Mouse (Mus musculus) heart, embryonic 13.5 days (tissue): ENCODE data around the gene Iqschfp. TPM values are rescaled to one million over a fixed set of nuclear protein-coding genes. Genes with fewer than 3 reads are reported as not detected.

Source experiments
- ATAC-seq: fragments of 200-750 bp; cut with Nextera tagmentation; 2 replicates; pipeline ENCODE4 v1.8.0; 2017; ENCODE audit warnings: moderate TSS enrichment; ENCODE audit not compliant: insufficient number of reproducible peaks, low FRiP score, low TSS enrichment; ENCODE audit errors: extremely low read depth
- H3K27ac ChIP-seq: fragments of 300-500 bp; sonication (generic); replicated peaks from 2 replicates; pipeline ENCODE4 v1.5.1; 2015; ENCODE audit warnings: moderate library complexity, mild to moderate bottlenecking, inconsistent platforms
- H3K27me3 ChIP-seq: fragments of 300-500 bp; sonication (generic); replicated peaks from 2 replicates; pipeline ENCODE4 v1.6.1; 2015; ENCODE audit warnings: mild to moderate bottlenecking, inconsistent platforms
- H3K36me3 ChIP-seq: fragments of 300-500 bp; sonication (generic); 2 replicates; pipeline ENCODE4 v1.6.1; 2015; ENCODE audit warnings: mild to moderate bottlenecking, inconsistent platforms
- H3K4me1 ChIP-seq: fragments of 300-500 bp; sonication (generic); 2 replicates; pipeline ENCODE4 v1.6.1; 2015; ENCODE audit warnings: inconsistent platforms
- H3K4me2 ChIP-seq: fragments of 300-500 bp; sonication (generic); 2 replicates; pipeline ENCODE4 v1.6.1; 2015; ENCODE audit warnings: inconsistent platforms, mild to moderate bottlenecking, moderate library complexity
- H3K4me3 ChIP-seq: fragments of 300-500 bp; sonication (generic); 2 replicates; pipeline ENCODE4 v1.5.1; 2015; ENCODE audit warnings: moderate library complexity, mild to moderate bottlenecking, inconsistent platforms
- H3K9ac ChIP-seq: fragments of 300-500 bp; sonication (generic); 2 replicates; pipeline ENCODE4 v1.6.1; 2015; ENCODE audit warnings: inconsistent platforms, mild to moderate bottlenecking, moderate library complexity
- H3K9me3 ChIP-seq: fragments of 300-500 bp; sonication (generic); 2 replicates; pipeline ENCODE4 v1.6.1; 2016; ENCODE audit warnings: inconsistent platforms
- WGBS: fragments of 180-500 bp; shearing (Covaris S2); methylation state at CpG from one replicate; pipeline ENCODE4 v1.1.7; 2015; ENCODE audit warnings: mixed read lengths; 5-methylcytosine and 5-hydroxymethylcytosine counted together
- polyA plus RNA-seq: library from polyadenylated mRNA; unstranded; fragments of >200 nt; fragmentation: Nextera tagmentation; extraction: Ambion mirVana; gene quantifications from 2 replicates; pipeline ENCODE4 v1.2.1, GENCODE M21; 2015

Iqschfp gene
- polyA plus RNA-seq, 1 experiment from 2014 or later: not detected

DNA sequence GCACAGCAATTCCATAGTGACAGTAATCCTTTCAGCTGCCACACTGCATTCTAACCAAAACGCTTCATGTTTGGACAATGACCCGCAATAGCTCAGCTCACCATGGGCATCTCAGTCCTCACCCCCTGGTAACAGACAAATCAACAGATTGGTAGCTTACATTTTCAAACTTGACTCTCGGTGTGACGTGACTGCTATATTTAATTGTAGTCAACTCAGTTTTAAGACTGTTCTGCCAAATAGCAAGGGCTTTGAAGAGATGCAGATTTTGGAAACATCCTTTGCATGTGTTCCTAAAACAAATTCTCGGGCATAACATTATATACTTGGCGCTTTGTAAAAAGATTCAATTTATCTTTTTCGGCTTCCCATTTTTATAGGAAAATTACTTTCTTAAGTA, 404.7 kb downstream of the Iqschfp start:
- H3K4me1 ChIP-seq: no peaks in the 10 kb centered on the region
- 85% methylated on average over 7 of the region's 7 CpGs for WGBS
- H3K9ac ChIP-seq: no peak overlapping the region

DNA sequence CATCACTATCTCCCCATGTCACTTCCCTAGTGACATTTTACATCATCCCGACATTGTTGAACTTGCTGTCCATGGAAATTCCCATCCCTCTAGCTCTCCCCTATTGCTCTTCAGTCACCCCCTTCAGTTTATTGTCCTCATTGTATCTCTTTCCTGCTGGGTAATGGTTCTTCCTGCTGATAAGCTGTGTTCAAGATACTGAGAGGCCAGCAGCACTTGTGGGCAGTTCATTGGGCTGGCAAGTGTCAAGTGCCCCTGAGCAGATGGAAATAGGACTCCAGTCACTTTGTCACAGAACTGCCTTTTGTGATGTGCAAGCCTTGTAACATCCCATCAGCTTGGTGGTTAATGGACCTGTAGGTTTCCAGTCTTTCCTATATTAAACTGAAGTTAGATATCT, 413.6 kb downstream of the Iqschfp start:
- H3K27me3 ChIP-seq: no peaks in the 10 kb centered on the region
- no peaks in the 10 kb centered on the region for H3K9me3 ChIP-seq
- peaks cover 6% of the 10 kb centered on the region; the same call in 1 of the 2 replicates for H3K4me1 ChIP-seq
- no peak overlapping the region for H3K27ac ChIP-seq
- 0% methylated on average over 1 of the region's 1 CpGs for whole genome bisulfite sequencing
- no peak overlapping the region for H3K4me3 ChIP-seq
- H3K4me2 ChIP-seq: no peak overlapping the region
- no peak overlapping the region for H3K9ac ChIP-seq
- ATAC-seq: no peak
- no peaks in the 10 kb centered on the region for H3K36me3 ChIP-seq

More for the DNA sequence above, 404.7 kb downstream of the Iqschfp start:
- Histone ChIP-seq H3K9me3 (no peaks in the 10 kb centered on the region), H3K4me2 (no peak overlapping the region), H3K4me3 (no peak overlapping the region), H3K27me3 (no peaks in the 10 kb centered on the region), H3K36me3 (no peaks in the 10 kb centered on the region), H3K27ac (no peak overlapping the region)
- ATAC-seq: no peak

DNA sequence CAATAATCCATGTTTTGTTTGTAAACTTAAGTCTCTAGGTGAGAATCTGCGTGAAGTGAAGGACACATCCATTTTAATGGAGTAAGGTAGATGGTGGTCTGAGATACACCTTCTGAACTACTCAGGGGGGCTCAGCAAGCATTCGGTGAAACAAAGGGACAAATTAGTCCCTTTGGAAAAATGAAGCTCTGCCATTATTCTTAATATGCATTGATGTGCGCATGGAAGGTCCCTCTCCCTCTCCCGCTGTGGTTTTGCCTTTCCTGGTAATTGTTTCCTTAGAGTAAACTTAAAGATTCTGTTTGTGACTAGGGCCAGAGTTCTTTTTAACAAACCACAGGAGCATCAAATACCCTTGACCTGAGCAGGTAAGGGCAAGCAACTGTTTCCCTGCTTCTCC, 414.7 kb downstream of the Iqschfp start:
- H3K4me3 ChIP-seq: no peak overlapping the region
- no peaks in the 10 kb centered on the region for H3K27me3 ChIP-seq
- no peak overlapping the region for H3K27ac ChIP-seq
- H3K9me3 ChIP-seq: no peaks in the 10 kb centered on the region
- H3K9ac ChIP-seq: no peak overlapping the region
- ATAC-seq: no peak
- 67% methylated on average over 4 of the region's 4 CpGs for WGBS
- H3K4me1 ChIP-seq: peaks cover 6% of the 10 kb centered on the region; the same call in 1 of the 2 replicates
- H3K36me3 ChIP-seq: no peaks in the 10 kb centered on the region
- no peak overlapping the region for H3K4me2 ChIP-seq

DNA sequence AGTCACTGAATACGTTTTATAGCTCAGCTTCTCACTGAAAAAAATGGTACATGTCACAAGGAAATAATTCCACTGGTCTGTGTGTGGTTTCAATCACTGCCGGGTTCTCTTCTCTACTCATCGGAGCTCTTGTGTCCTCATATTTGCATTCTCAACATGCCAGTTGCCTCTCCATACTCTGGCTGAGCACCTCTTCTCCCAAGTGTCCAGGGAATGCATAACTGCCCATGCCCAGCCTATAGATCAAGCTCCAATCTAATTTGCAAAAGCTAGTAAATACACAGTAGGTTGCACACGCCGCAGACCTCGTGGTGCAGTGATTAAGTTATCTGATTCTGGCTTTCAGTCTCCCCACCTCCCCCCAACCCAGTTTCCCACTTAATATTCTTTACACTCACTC, 433.5 kb downstream of the Iqschfp start:
- Histone ChIP-seq H3K4me1 (no peaks in the 10 kb centered on the region), H3K27ac (no peak overlapping the region), H3K4me2 (no peak overlapping the region), H3K36me3 (no peaks in the 10 kb centered on the region), H3K9me3 (no peaks in the 10 kb centered on the region), H3K4me3 (no peak overlapping the region), H3K9ac (no peak overlapping the region), H3K27me3 (no peaks in the 10 kb centered on the region)
- ATAC-seq: no peak
- WGBS: 62% methylated on average over 6 of the region's 6 CpGs

DNA sequence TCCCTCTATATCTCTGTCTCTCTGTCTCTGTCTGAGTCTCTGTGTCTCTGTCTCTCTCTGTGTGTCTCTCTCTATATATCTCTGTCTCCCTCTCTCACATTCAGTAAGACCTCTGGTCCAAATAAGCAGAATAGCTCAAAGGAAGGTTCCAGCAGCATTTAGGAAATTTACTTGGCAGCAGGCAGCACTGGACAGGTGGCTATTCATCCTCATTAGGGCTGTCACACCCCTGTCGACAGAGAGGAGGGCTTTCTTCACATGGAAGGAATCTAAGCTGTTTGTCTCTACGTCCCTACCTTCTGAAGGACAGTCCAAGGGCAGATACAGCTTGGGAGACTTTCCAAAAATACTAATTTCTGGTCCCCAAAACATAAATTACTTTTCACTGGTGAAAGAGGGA, 440.5 kb downstream of the Iqschfp start:
- Histone ChIP-seq H3K36me3 (no peaks in the 10 kb centered on the region), H3K27ac (no peak overlapping the region), H3K4me1 (no peaks in the 10 kb centered on the region), H3K4me3 (no peak overlapping the region), H3K4me2 (no peak overlapping the region), H3K27me3 (no peaks in the 10 kb centered on the region), H3K9me3 (no peaks in the 10 kb centered on the region), H3K9ac (no peak overlapping the region)
- ATAC-seq: no peak
- 41% methylated on average over 2 of the region's 2 CpGs for WGBS

DNA sequence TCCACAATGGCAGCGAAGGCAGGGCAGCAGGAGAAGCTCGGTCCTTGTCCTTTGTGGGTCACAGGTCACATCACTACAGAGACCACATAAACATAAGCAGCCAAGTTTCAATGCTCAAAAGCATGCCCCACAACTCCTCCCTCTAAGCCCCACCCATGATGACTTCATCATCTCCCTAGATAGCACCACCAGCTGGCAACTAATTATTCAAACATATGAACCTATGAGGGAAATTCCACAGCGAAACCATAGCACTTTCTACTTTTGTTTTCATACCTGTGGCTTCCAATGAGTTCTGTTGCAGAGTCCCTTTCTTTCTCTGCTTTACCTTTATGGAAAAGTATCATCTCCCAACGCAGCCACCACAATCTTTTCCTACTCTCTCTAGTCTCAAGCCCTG, 443.5 kb downstream of the Iqschfp start:
- WGBS: 83% methylated on average over 4 of the region's 4 CpGs
- Histone ChIP-seq H3K27ac (no peak overlapping the region), H3K9me3 (no peaks in the 10 kb centered on the region), H3K36me3 (no peaks in the 10 kb centered on the region), H3K4me2 (no peak overlapping the region), H3K27me3 (no peaks in the 10 kb centered on the region), H3K4me3 (no peak overlapping the region), H3K9ac (no peak overlapping the region), H3K4me1 (no peaks in the 10 kb centered on the region)
- ATAC-seq: no peak

DNA sequence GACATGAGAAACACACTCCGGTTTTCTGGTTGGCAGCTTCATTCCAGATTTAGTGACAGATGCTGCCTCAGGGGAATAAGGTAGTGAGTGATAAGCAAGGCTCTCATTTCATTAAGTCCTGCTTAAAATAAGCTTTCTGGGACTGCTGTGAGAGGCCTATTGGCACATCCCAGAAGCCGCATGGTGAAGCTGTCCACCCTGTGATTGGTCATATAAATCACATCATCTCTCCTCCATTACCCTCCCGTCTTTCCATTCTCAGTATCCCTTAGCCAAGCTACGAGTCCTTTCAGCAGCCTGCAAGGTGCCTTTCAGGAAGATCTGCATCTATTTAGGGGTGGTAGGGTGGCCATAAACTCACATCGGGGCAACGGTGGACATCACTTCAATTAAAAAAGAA, 458.6 kb downstream of the Iqschfp start:
- 72% methylated on average over 6 of the region's 6 CpGs for WGBS
- no peak for ATAC-seq

DNA sequence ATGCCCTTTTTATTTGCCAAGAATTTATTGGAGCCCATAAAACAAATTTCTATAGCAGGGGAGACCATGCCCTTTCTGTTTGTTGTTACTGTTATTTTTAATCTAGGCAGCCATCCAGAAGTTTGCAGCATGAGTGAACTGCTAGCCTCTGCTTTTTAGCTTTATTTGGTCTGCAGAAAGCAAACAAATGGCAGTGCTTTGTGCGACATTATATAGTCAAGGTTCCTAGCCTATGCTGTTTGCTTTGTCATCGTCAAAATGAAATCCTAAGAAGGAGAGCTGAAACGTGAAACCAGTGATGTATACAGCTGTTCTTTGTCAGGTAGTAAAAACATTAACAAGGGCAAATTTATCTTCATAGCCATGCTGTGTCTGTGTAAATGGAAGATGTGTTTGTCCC, 459.4 kb downstream of the Iqschfp start:
- H3K9me3 ChIP-seq: no peaks in the 10 kb centered on the region; the same call in 1 of the 2 replicates
- ATAC-seq: no peak
- no peaks in the 10 kb centered on the region for H3K36me3 ChIP-seq
- 50% methylated on average over 3 of the region's 3 CpGs for WGBS
- no peaks in the 10 kb centered on the region for H3K4me1 ChIP-seq
- H3K27ac ChIP-seq: no peak overlapping the region
- H3K9ac ChIP-seq: no peak overlapping the region
- H3K4me2 ChIP-seq: no peak overlapping the region
- H3K27me3 ChIP-seq: no peaks in the 10 kb centered on the region
- no peak overlapping the region for H3K4me3 ChIP-seq

More for the DNA sequence above, 458.6 kb downstream of the Iqschfp start:
- no peaks in the 10 kb centered on the region for H3K36me3 ChIP-seq
- no peaks in the 10 kb centered on the region for H3K4me1 ChIP-seq
- no peak overlapping the region for H3K27ac ChIP-seq
- H3K9me3 ChIP-seq: no peaks in the 10 kb centered on the region; the same call in 1 of the 2 replicates
- no peak overlapping the region for H3K4me3 ChIP-seq
- no peaks in the 10 kb centered on the region for H3K27me3 ChIP-seq
- H3K4me2 ChIP-seq: no peak overlapping the region
- H3K9ac ChIP-seq: no peak overlapping the region

DNA sequence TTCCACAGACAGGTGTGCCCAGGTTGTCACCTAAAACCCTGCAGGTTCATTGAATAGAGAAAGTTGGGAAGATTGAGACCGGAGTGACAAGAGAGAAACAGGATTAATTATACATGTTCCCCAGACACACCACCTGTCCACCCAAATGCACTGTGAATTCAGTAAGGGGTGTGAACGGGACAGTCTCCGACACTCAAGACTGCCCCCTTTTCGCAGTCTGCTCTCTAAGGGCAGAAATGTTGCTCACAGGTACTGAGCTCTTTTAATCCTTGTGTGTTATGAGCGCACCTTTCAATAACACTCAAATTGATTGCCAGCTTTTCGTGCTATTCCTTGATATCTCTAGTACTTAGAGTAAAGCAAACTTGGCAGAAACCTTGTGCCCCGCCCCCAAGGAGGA, 460.9 kb downstream of the Iqschfp start:
- WGBS: 79% methylated on average over 7 of the region's 7 CpGs
- no peak overlapping the region for H3K27ac ChIP-seq

DNA sequence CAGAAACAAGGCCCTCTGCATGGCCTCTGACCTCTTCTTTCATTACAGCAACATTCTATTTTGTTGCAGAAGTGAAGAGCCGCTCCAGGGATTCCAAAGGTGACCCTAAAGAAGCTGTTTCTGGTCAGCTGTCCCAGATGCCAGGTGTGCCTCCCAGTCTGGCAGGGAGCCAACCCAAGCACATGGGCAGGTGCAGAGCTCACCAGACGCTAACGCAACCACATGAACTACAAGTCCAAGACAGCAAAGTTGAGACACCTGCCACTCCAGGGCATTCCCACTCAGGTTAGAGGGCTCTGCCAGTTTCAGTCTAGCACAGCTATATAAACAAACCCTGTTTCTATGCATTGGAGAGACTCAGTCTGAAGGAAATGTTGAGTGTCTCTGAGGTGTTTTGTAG, 461.5 kb downstream of the Iqschfp start:
- 76% methylated on average over 3 of the region's 3 CpGs for WGBS
- ATAC-seq: no peak
- Histone ChIP-seq H3K27ac (no peak overlapping the region), H3K4me2 (no peak overlapping the region), H3K36me3 (no peaks in the 10 kb centered on the region), H3K4me3 (no peak overlapping the region), H3K9me3 (no peaks in the 10 kb centered on the region; the same call in 1 of the 2 replicates), H3K4me1 (no peaks in the 10 kb centered on the region), H3K9ac (no peak overlapping the region), H3K27me3 (no peaks in the 10 kb centered on the region)

More for the DNA sequence above, 460.9 kb downstream of the Iqschfp start:
- Histone ChIP-seq H3K4me2 (no peak overlapping the region), H3K9me3 (no peaks in the 10 kb centered on the region; the same call in 1 of the 2 replicates), H3K36me3 (no peaks in the 10 kb centered on the region), H3K4me3 (no peak overlapping the region), H3K4me1 (no peaks in the 10 kb centered on the region), H3K9ac (no peak overlapping the region), H3K27me3 (no peaks in the 10 kb centered on the region)
- no peak for ATAC-seq

DNA sequence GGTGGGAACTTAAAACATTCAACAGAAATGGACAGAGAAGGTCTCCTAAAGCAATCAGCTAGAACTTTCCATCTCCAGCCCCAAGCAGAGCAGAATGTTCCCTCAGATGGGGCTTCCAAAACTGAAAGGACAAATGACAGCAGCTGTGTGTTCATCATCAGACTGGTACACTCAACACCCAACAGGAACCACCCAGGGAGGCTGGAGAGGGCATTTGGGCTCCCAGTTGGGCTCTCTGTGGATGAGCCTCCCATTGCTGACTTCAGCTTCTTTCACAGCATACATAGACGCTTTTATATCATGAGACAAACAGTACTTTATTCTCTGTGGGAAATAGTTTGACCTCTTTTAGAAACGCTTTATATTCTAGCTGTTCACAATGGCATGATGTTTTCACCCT, 464.5 kb downstream of the Iqschfp start:
- no peak overlapping the region for H3K27ac ChIP-seq
- H3K9ac ChIP-seq: no peak overlapping the region
- no peak for ATAC-seq
- H3K27me3 ChIP-seq: no peaks in the 10 kb centered on the region
- no peaks in the 10 kb centered on the region; the same call in 1 of the 2 replicates for H3K9me3 ChIP-seq
- no peaks in the 10 kb centered on the region for H3K4me1 ChIP-seq
- no peaks in the 10 kb centered on the region for H3K36me3 ChIP-seq
- 75% methylated on average over 2 of the region's 2 CpGs for WGBS
- no peak overlapping the region for H3K4me2 ChIP-seq
- H3K4me3 ChIP-seq: no peak overlapping the region

DNA sequence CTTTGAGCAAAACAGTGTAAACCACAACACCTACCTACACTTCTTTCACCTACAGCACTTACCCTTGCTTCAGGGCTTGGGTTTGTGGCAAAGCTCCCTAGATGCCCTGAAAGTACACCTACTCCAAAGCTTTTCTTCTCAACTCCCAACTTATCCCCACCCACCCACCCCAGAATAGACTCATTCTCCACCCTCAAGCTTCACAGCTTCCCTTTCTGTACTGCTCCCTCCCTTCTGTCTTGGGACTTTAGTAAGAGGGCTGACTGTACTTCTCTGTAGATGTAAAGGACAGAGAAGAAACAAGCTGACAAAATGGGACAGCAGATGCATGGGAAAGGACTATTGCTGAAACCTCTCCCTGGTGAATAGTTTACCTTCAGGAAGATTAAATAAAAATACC, 476.0 kb downstream of the Iqschfp start:
- no peaks in the 10 kb centered on the region for H3K9me3 ChIP-seq
- no peaks in the 10 kb centered on the region for H3K4me1 ChIP-seq
- ATAC-seq: no peak
- no peak overlapping the region for H3K27ac ChIP-seq
- no peak overlapping the region for H3K4me3 ChIP-seq
- H3K4me2 ChIP-seq: no peak overlapping the region
- no peaks in the 10 kb centered on the region for H3K27me3 ChIP-seq
- H3K9ac ChIP-seq: no peak overlapping the region
- H3K36me3 ChIP-seq: no peaks in the 10 kb centered on the region
